Mouse (Mus musculus): ENCODE measurements around the gene Ngdn.

Gene Ngdn

GRCm38 (mm10) chr14:55000814-55001213, 14.4 kb upstream of the Ngdn start:
- no peak for DNase-seq

DNA sequence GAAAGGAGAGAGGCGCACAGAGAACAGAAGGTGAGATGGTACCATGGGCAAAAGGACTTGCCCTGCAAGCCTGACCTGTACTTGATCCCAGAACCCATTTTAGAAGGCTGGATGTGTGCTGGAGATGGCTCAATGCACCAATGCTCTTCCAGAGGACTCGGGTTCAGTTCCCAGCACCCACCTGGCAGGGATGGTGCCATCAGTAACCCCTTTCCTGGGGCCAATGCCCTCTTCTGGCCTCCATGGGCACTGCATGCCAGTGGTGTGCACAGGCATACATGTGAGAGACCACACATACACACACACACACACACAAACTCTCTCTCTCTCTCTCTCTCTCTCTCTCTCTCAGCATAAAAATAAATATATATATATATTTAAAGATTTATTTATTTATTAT, 13.8 kb upstream of the Ngdn start:
- DNase-seq: no peak

DNA sequence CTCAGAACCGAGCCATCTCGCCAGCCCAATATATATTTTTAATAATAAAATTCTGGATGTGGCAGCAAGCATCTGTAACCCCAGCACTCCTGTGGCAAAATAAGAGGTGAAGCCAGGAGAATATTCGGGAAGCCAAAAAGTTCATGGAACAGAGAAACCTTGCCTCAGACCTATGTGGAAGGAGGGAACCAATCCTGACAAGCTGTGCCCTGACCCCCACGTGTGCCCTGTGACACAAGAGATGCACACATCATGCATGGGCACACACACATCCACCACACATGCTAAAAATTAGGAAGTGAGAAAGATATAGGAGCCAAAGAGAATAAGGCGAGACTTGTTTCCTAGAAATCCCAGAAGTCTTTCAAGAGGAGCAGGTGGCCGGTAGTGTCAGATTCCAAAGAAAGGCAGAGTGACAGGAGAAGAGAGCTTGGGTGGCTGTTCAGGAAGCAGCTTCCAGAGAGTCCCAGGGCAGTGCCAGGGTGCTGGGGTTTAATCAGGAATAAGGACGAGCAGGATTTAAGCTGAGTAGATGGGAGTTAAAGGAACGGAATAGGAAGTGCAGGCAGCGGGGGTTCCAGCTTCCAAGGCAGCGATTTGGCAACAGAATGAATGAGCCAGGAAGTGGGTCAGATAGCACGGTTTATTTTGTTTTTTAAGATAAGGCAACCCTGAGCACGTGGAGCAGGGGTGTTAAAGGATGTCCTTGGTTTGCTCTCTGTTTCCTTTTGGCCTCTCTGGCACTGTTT, 13.1 kb upstream of the Ngdn start:
- DNase-seq: no peak

- no peak for DNase-seq
Observed at GRCm38 (mm10) chr14:55002687-55003120, 12.6 kb upstream of the Ngdn start.

DNA sequence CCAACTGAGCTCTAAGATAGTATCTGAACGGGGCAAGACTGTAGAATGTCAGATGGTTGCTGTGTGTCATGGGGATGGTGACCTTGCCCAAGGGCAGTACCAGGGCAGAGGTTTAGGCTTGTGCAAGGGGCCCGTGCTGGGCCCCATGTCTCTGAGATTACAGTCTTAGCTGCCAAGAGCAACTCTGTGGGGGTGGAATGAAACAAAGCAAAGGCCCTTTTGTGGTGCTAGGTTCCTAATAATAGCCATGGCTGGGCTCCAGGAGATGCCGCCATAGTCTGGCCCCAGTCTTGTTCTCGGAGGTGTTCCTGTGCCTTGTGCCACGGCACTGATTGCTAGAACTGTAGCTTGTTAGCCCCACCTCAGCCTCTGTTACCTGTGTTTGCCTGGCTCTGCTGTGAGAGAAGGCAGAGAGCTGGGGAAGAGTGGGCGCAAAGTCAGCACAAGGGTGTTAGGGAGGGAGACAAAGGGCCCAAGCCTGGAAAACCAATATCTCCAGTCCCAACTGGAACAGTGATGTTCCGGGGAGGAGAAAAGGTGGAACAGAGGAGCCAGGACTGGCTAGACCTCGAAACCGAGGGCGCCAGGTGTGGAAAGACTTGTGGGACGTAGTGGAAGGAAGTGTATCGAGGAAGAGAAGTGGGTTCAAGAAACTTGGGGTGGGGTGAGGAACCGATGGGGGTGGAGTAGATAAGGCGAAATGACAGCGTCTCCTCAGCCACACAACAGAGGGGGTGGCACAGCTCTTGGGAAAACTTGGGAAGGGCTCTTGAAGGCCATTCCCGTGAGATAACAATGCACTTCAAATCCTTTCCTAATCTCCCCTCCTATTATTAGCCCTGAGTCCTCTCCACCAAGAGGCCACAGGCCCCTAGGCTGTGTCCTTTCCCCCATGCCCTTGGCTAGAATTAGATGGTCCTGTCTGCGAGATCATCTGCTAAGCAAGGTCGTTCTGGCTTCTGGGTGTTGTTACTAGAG, 11.1 kb upstream of the Ngdn start:
- no peak for DNase-seq

- DNase-seq: no peak
Observed at GRCm38 (mm10) chr14:55005506-55005905, 9.7 kb upstream of the Ngdn start.

DNA sequence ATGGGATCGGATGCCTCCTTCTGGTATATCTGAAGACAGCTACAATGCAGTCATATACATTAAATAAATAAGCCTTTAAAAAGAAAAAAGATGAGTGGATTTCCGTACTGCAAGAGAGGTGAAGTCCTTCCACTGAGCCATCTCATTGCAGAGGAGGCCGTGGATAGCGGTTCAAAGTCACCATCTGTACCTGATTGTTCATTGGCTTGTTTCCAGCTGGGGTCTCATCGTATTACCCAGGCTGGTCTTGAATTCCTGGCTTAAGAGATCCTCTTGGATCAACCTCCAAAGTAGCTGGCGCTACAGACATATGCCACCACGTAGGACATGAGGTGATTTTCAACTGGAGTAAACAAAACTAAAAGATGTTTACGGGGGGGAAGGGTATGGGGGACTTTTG, 9.3 kb upstream of the Ngdn start:
- no peak for DNase-seq

DNA sequence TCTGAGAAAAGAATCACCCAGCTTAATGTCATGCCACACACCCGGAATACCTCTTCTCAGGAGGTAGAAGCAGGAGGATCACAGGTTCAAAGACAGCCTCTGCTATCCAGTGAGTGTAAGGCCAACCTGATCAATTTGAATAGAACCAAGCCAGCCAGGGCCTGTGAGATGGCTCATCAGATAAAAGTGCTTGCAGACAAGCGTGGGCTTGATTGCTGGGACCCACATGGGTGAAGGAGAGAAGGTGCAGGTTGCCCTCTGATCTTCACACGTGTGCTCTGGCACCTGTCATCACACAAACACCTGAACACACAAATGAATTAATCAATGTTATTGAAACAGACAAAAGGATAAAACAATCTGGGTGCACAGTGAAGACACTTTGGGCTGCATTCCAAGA, 8.7 kb upstream of the Ngdn start:
- no peak for DNase-seq

DNA sequence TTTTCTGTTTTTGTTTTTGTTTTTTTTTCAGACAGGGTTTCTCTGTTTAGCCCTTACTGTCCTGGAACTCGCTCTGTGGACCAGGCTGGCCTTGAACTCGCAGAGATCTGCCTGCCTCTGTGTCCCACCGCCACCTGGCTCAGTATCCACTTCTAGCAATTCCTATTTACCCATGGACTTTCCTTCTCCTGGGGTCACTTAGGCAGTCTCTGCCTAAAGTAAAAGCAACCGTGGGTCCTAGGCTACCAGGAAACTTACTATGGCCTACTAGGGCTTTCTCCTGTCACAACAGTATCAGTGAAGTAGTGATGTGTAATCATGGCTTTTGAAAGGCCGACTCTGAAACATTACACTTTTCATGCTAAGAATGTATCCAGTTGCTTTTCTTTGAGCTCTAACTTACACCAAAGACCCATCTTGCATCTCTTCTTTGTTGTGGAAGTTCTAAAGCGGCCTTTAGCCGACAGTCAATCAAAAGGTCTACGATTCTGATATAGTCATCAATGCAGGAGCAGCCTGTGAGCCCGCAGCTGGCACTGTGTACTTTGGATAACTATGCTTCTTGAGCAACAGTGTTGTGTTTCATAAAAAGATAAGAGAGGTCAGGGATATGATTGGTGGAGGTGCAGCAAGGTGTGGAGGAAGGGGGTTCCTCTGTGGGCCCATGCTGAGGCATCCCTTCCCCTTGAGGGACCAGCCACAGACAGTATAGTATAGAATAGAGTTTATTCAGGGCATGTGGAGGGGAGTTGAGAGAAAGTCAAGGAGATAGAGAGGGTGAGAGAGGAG, 7.9 kb upstream of the Ngdn start:
- no peak for DNase-seq

DNA sequence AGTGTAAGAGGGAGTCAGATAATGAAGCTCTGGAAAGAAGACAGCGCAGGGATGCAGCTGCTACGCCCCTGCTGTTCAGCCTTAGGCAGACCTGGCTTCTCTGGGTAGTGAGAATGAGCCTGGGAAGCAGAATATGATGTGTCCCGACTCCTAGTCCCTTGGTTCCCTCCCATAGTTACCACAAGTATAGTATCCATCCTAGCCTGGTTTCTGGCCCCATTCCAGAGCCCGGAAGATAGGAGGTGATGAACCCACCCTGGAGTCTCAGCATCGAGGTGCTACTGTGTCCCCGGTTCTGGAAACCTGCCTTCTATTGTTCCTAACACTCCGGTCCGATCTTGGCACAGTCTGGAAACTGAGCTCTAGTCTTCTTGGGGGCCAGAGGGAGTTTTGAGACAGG, 6.8 kb upstream of the Ngdn start:
- no peak for DNase-seq

DNA sequence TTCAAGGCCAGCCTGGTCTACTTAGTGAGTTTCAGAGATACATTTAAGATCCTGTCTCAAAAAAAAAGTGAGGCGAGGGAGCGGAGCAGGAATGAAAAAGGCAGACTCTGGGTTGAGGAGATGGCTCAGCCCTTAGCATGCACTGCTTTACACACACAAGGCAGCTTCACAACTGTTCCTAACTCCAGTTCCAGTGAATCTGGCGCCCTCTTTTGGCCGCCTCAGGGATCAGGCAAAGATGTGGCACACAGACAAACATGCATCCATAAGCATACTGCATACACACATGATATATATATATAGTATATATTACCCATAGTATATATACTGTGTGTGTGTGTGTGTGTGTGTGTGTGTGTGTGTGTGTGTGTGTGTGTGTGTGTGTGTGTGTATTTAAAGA, 4.1 kb upstream of the Ngdn start:
- DNase-seq: no peak

DNA sequence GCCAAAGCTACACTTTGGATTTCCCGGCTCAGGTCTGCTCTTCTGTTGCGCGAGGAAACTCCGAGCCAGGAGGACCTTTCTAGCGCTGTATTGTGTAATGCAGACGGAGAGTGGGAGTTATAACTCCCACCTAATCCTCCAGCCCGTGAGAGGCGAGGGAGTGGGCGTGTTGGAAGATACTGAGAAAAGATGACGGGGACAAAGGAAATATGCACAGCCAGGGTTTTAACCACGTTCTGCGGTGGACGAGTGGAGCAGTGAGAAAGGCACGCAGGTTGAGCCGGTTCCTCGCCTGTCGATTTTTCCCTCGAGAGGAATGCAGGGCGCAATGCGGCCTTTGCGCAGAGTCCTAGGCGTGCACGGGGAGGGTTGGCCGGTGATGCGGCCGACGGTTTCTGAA, 663 bp upstream of the Ngdn start:
- no peak for DNase-seq

- no peak for DNase-seq
Observed at GRCm38 (mm10) chr14:55015767-55016111, 485 bp downstream of the Ngdn start.

DNA sequence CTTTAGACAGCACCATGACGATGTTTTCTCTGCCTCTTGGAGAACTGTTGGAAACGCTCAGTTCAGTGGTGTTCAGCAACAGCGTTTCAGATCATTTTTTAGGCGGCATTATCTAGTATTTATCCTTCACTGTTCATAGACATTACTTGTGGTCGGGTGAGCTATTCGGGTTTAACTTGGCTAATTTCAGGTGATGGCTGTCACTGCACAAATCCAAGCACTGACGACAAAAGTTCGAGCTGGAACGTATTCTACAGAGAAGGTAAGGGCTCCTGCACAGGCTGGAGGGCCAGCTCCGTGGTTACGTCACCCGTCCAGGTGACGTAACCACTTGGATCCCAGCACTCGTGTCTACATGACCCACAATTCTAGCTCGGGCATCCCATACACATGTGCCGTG, 1.6 kb downstream of the Ngdn start:
- DNase-seq: no peak

DNA sequence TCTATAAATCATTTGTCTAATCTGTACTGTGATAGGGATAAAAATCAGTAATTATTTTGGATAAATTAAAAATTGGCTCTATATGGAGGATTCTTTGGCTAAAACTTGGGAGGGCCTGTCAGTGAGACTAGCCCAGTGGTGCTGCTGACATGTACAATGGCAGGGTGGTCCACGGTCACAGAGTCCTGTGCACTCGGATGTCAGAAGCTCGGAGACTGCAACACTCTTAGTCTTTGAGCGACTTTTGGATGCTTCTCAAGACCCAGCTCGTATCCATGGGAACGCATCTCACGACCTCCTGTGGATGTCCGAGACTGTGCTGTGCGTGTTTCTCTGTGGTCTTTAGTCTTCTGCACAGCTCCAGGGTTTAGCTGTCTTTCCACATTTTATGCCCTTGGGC, 5.1 kb downstream of the Ngdn start:
- DNase-seq: no peak

GRCm38 (mm10) chr14:55023011-55023410, 7.8 kb downstream of the Ngdn start:
- no peak for DNase-seq

- DNase-seq: peak; percentile 69
Observed at GRCm38 (mm10) chr14:55024236-55024635, 9.0 kb downstream of the Ngdn start.

GRCm38 (mm10) chr14:55025527-55025926, 10.3 kb downstream of the Ngdn start:
- DNase-seq: no peak

- DNase-seq: no peak
Observed at GRCm38 (mm10) chr14:55027251-55027650, 12.0 kb downstream of the Ngdn start.

- DNase-seq: no peak
Observed at GRCm38 (mm10) chr14:55027653-55028052, 12.4 kb downstream of the Ngdn start.

- DNase-seq: no peak
Observed at GRCm38 (mm10) chr14:55028333-55028835, 13.1 kb downstream of the Ngdn start.

DNA sequence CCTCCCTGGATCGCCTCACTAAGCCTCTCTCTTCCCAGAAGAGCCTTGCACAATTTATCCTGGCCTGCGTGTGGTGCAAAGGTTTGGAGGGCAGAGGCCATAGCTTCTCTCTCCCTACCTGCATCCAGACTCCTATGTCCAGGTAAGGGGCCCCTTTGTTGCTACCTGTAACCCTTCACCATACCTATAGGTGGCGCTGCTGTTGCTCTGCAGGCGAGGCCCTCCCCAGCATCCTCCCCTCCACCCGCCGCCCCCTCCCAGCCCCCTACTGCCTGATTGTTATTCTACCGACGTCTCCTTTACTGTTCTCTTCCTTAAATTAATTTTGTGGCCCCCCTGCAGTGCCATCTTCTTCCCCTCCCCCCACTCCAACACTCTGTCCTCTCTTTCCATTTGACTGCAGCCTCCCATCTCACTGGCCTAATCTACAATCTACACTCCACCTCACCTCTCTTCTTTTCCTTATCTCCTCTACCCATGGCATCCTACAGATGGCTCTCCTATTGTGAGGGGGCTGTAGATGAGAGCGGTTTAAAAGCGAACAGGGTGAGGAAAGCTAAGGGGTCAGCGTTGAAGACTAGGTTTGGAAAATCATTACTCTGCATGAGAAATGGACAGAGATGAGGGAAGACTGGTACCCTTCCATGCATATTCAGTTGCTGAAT, 13.9 kb downstream of the Ngdn start:
- peak; percentile 33 for DNase-seq

Data from right cerebral cortex, postnatal 14 days (tissue).